Mouse (Mus musculus) stomach, postnatal 0 days (tissue): ENCODE measurements around the gene Rp9.

ENCODE experiments used
- CTCF ChIP-seq: IDR thresholded peaks from 2 replicates; pipeline ENCODE4 v1.5.1; 2016; ENCODE audit warnings: antibody characterized with exemption, low read depth, mild to moderate bottlenecking, moderate library complexity
- EP300 ChIP-seq: optimal IDR thresholded peaks from 2 replicates; pipeline ENCODE3; 2016; ENCODE audit warnings: antibody characterized with exemption

DNA sequence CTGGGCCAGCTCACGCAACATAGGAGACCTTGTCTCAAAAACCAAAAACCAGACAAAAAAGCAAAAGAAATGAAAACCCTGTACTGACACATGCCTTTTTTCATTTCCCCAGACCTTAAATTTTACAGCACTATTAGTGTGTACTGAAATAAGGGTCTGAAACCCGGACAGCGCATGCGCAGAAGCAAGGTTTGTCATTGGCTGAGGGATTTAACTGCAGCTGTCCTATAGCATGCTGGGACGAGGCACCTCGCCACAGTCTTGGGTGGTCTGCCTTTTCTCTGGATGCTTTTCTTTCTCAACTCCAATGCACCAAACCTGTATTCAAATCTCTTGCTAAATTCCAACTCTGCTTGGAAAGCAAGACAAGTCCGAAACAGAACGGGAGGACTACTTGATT is 9.4 kb upstream of the Rp9 start:
- TF ChIP-seq CTCF: no peak
- no peak for TF ChIP-seq EP300
